Mouse (Mus musculus): ENCODE results near the gene Ptpn1. TPM values are rescaled to one million over a fixed set of nuclear protein-coding genes. Genes with fewer than 3 reads are reported as not detected.
A peak's percentile ranks its signal among the peaks of the same experiment; 100 is the strongest.

The Ptpn1 gene
- polyA plus RNA-seq, 1 experiment from 2014 or later = 49.7 TPM

DNA sequence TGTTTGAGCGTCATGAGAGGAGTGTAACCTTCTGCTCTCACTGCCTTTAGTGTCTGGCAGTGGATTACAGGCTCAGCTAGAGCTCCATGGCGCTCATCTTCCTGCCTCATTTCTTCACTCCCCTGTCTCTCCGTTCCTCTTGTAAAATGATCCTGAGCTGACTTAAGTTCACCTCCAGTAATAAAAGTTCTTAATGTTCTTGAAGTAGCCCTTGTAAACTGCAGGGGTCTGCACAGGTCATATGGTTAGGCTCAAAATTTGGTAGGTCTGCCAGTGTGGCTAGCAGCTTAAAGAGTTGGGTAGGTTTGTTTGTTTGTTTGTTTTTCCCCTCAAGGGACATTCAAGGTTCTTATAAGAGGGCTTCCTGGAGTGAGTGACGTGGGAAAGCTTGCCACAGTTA lies 7.3 kb downstream of the Ptpn1 start:
- Histone ChIP-seq H3K9me3 (ENCODE audit: control insufficient read depth, low read length) (no peaks in the 10 kb centered on the region), H3K36me3 (ENCODE audit: control insufficient read depth, insufficient read depth, low read length) (no peaks in the 10 kb centered on the region), H3K27me3 (replicated peaks; ENCODE audit: control insufficient read depth, insufficient read depth, low read length) (no peaks in the 10 kb centered on the region), H3K4me2 (ENCODE audit: low read depth, low read length) (no peak overlapping the region), H3K27ac (replicated peaks; ENCODE audit: low read depth, low read length) (no peak overlapping the region), H3K9ac (ENCODE audit: low read depth, low read length) (no peak overlapping the region), H3K4me1 (ENCODE audit: control insufficient read depth, insufficient read depth, low read length) (peaks cover 36% of the 10 kb centered on the region), H3K4me3 (ENCODE audit: low read depth, low read length) (no peak overlapping the region)
- WGBS = 49% methylated on average over 4 of the region's 4 CpGs
- DNase-seq (ENCODE audit: low spot score) = no peak
- no peak for ATAC-seq (ENCODE audit: low read depth)

DNA sequence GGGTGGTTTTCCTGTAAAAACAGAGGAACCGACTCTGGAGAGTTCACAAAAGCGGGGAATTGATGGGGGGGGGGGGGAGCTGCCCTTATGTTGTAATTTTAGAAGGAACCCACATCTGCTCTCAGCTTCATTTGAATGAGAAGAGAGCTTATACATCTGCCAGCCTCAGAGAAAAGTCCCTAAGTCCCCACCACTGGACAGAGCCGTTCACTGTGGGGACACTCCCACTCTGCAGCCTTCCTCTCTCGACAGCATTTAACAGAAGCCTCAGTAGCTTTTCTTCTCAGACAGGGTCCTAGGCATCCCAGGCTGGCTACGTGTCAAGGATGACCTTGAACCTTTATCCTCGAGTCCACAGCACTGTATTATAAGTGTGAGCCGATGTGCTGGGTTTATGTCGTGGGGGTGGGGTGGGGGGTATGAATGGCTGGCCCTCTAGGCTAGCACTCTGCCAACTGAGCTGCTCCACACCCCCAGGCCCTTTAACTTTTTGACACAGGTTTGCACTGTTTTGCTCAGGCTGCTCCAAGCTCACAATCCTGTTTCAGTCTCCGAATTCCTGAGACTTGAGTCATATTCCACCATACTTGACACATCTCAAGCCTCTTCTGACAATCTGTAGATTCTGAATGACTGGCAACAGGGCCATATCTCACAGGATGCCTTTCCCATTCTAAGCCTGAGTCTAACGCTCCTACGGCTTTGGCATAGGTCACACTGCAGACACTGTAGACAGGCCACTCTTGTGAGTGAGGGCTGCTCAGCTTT lies 8.0 kb downstream of the Ptpn1 start:
- Histone ChIP-seq H3K4me3 (ENCODE audit: low read depth, low read length) (no peak overlapping the region), H3K9me3 (ENCODE audit: control insufficient read depth, low read length) (no peaks in the 10 kb centered on the region), H3K9ac (ENCODE audit: low read depth, low read length) (no peak overlapping the region), H3K27ac (replicated peaks; ENCODE audit: low read depth, low read length) (no peak overlapping the region), H3K36me3 (ENCODE audit: control insufficient read depth, insufficient read depth, low read length) (no peaks in the 10 kb centered on the region), H3K27me3 (replicated peaks; ENCODE audit: control insufficient read depth, insufficient read depth, low read length) (no peaks in the 10 kb centered on the region), H3K4me2 (ENCODE audit: low read depth, low read length) (no peak overlapping the region), H3K4me1 (ENCODE audit: control insufficient read depth, insufficient read depth, low read length) (peaks cover 39% of the 10 kb centered on the region)
- WGBS = 59% methylated on average over 11 of the region's 11 CpGs
- ATAC-seq (ENCODE audit: low read depth) (no peak), DNase-seq (ENCODE audit: low spot score) (no peak)

DNA sequence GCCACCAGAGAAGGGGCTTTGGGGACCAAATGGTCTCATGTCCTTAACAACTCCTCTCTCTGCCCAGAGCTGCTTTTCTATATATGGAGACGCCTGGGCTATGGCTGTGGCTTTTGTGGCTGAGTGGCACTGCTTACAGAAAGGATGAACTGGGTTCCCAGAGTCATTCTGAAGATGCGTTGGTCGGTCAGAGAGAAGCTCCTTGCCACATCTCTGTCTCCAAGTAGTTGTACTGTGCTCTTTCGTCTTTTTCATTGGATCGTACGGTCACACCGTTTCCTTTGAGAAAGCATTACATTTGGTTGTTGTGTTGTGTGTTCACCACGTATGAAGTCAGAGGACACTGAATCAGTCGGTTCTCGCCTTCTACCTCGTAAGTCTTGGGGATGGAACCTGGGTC lies 8.8 kb downstream of the Ptpn1 start:
- no peaks in the 10 kb centered on the region for H3K36me3 ChIP-seq (ENCODE audit: control insufficient read depth, insufficient read depth, low read length)
- no peak overlapping the region for H3K4me2 ChIP-seq (ENCODE audit: low read depth, low read length)
- no peak overlapping the region for H3K9ac ChIP-seq (ENCODE audit: low read depth, low read length)
- peaks cover 39% of the 10 kb centered on the region for H3K4me1 ChIP-seq (ENCODE audit: control insufficient read depth, insufficient read depth, low read length)
- no peak overlapping the region for H3K27ac ChIP-seq (replicated peaks; ENCODE audit: low read depth, low read length)
- no peaks in the 10 kb centered on the region for H3K9me3 ChIP-seq (ENCODE audit: control insufficient read depth, low read length)
- DNase-seq (ENCODE audit: low spot score) (no peak), ATAC-seq (ENCODE audit: low read depth) (no peak)
- H3K4me3 ChIP-seq (ENCODE audit: low read depth, low read length) = no peak overlapping the region
- WGBS = 92% methylated on average over 11 of the region's 11 CpGs
- no peaks in the 10 kb centered on the region for H3K27me3 ChIP-seq (replicated peaks; ENCODE audit: control insufficient read depth, insufficient read depth, low read length)

DNA sequence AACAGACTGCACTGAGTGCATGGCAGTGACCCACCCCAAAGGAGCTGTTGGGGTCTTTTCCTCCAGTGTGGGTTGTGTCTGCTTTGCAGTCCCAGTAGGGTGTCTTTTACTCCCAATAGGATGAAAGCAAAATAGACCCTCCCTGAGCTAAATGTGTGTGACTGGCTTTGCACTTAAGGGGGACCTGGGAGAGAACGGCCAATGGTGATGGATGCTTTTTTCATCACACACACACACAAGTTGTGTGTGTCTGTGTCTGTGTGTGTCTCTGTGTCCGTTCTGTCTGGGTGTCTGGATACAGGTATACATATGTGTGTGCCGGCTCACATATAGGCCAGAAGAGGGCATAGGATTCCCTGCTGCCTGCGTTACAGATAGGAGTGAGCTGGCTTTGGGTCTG lies 9.5 kb downstream of the Ptpn1 start:
- DNase-seq (ENCODE audit: low spot score) (no peak), ATAC-seq (ENCODE audit: low read depth) (no peak)
- Histone ChIP-seq H3K4me3 (ENCODE audit: low read depth, low read length) (no peak overlapping the region), H3K9me3 (ENCODE audit: control insufficient read depth, low read length) (no peaks in the 10 kb centered on the region), H3K4me2 (ENCODE audit: low read depth, low read length) (no peak overlapping the region), H3K4me1 (ENCODE audit: control insufficient read depth, insufficient read depth, low read length) (peaks cover 39% of the 10 kb centered on the region), H3K27me3 (replicated peaks; ENCODE audit: control insufficient read depth, insufficient read depth, low read length) (no peaks in the 10 kb centered on the region), H3K36me3 (ENCODE audit: control insufficient read depth, insufficient read depth, low read length) (no peaks in the 10 kb centered on the region), H3K9ac (ENCODE audit: low read depth, low read length) (no peak overlapping the region), H3K27ac (replicated peaks; ENCODE audit: low read depth, low read length) (peak overlapping the region; percentile 16; the same call in 1 of the 2 replicates)
- 62% methylated on average over 4 of the region's 4 CpGs for WGBS

DNA sequence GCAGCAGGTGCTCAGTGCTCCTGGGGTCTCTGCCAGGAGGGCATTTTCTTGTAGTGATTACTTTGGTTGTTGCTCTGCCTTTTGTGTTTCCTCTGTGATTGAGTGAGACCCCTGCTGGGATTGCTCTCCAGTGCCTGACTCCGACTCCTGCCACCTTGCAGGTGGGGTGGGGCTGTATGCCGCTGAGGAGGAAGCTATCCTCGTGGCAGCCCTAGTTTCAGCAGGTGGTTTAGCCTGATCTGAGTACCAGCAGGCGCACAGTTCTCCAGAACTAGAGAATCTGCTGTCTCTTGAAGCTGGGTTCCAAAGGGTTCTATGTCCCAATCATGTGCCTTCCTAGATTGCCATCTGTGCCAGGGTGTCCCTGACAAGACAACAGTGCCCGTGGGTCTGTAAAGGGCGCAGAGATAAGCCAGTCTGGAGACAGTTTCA lies 9.9 kb downstream of the Ptpn1 start:
- Histone ChIP-seq H3K9me3 (ENCODE audit: control insufficient read depth, low read length) (no peaks in the 10 kb centered on the region), H3K27me3 (replicated peaks; ENCODE audit: control insufficient read depth, insufficient read depth, low read length) (no peaks in the 10 kb centered on the region), H3K4me3 (ENCODE audit: low read depth, low read length) (no peak overlapping the region), H3K4me1 (ENCODE audit: control insufficient read depth, insufficient read depth, low read length) (peaks cover 39% of the 10 kb centered on the region), H3K4me2 (ENCODE audit: low read depth, low read length) (no peak overlapping the region; the same call in 1 of the 2 replicates), H3K9ac (ENCODE audit: low read depth, low read length) (no peak overlapping the region), H3K36me3 (ENCODE audit: control insufficient read depth, insufficient read depth, low read length) (no peaks in the 10 kb centered on the region), H3K27ac (replicated peaks; ENCODE audit: low read depth, low read length) (peak overlapping the region; percentile 16; the same call in 1 of the 2 replicates)
- ATAC-seq (ENCODE audit: low read depth) (no peak), DNase-seq (ENCODE audit: low spot score) (no peak)
- 51% methylated on average over 6 of the region's 6 CpGs for WGBS

DNA sequence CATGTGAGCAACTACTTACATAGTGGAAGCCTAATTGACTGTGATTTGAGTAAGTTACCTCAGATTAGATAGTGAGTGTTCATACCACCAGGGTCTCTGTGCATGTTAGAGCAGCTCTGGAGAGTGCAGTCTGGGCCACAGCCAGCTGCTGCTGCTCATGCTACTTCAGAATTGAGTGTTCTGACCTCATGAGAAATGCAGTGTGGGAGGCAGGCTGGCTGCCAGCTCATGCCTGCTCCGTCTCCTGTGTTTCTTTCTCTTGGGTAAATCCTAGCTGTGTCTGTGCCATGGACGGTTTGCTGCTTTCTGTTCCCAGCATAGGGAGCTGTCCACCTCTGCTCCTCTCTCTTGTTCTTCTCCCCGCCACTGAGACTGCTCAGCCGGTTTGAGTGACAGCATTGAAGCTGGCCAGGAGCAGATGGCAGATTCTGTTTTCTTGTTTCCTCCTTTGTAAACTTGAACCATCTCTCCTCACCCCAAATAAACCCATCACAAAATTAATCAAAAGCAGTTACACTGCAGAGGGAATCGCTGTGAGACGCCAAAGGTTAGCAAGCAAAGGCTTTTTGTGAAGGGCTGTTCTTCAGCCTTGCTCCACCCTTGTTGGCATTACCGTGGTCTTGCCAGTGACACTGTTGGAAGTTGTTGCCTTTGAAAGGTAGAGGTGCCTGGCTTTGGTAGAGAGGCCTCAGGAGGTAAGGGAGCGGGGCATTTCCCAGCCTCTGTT lies 10.5 kb downstream of the Ptpn1 start:
- no peak overlapping the region for H3K4me3 ChIP-seq (ENCODE audit: low read depth, low read length)
- WGBS = 30% methylated on average over 8 of the region's 8 CpGs
- ATAC-seq (ENCODE audit: low read depth) (peak; percentile 87), DNase-seq (ENCODE audit: low spot score) (peak; percentile 86)
- H3K36me3 ChIP-seq (ENCODE audit: control insufficient read depth, insufficient read depth, low read length) = no peaks in the 10 kb centered on the region
- no peaks in the 10 kb centered on the region for H3K9me3 ChIP-seq (ENCODE audit: control insufficient read depth, low read length)
- peak overlapping the region; percentile 65 for H3K27ac ChIP-seq (replicated peaks; ENCODE audit: low read depth, low read length)
- peak overlapping the region; percentile 19; the same call in 1 of the 2 replicates for H3K4me2 ChIP-seq (ENCODE audit: low read depth, low read length)
- H3K27me3 ChIP-seq (replicated peaks; ENCODE audit: control insufficient read depth, insufficient read depth, low read length) = no peaks in the 10 kb centered on the region
- no peak overlapping the region for H3K9ac ChIP-seq (ENCODE audit: low read depth, low read length)
- peaks cover 39% of the 10 kb centered on the region for H3K4me1 ChIP-seq (ENCODE audit: control insufficient read depth, insufficient read depth, low read length)

DNA sequence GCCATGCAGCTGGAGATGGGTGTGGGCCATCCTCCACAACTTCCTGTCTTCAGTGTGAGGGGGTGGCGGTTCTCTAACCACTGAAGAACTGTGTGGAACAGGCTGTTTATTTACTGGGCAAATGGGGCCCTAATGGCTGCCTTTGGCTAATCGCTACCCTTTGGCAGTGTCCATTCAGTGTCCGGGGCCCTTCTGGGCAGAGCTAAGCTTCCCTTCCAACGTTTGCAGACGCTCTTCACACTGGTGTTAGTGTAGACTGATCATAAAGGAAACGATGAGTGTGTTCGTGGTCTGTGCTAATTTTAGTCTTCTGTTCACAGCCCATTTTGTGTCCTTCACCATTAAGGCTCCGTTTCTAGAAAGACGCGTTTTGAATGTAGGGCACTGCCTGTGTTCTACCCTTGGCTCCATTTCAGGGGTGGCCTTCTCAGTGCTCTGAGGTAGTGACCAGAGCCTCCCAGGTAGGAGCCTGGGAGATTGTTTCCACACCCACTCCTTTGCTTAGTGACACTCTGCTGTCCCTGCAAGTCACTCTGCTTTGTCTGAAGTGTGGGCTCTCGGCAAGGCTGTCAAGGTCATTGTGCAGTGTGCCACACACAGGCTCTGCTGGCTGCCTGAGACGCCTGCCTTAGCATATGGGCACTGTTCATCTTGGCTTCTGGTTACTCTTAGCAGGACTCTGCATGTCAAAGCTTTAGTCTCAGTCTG lies 11.2 kb downstream of the Ptpn1 start:
- H3K27me3 ChIP-seq (replicated peaks; ENCODE audit: control insufficient read depth, insufficient read depth, low read length) = no peaks in the 10 kb centered on the region
- no peak overlapping the region for H3K9ac ChIP-seq (ENCODE audit: low read depth, low read length)
- ATAC-seq (ENCODE audit: low read depth) (no peak), DNase-seq (ENCODE audit: low spot score) (no peak)
- H3K4me3 ChIP-seq (ENCODE audit: low read depth, low read length) = no peak overlapping the region
- peak overlapping the region; percentile 65 for H3K27ac ChIP-seq (replicated peaks; ENCODE audit: low read depth, low read length)
- H3K4me1 ChIP-seq (ENCODE audit: control insufficient read depth, insufficient read depth, low read length) = peaks cover 39% of the 10 kb centered on the region
- peak overlapping the region; percentile 19 for H3K4me2 ChIP-seq (ENCODE audit: low read depth, low read length)
- 72% methylated on average over 12 of the region's 12 CpGs for WGBS
- H3K9me3 ChIP-seq (ENCODE audit: control insufficient read depth, low read length) = no peaks in the 10 kb centered on the region
- H3K36me3 ChIP-seq (ENCODE audit: control insufficient read depth, insufficient read depth, low read length) = no peaks in the 10 kb centered on the region

DNA sequence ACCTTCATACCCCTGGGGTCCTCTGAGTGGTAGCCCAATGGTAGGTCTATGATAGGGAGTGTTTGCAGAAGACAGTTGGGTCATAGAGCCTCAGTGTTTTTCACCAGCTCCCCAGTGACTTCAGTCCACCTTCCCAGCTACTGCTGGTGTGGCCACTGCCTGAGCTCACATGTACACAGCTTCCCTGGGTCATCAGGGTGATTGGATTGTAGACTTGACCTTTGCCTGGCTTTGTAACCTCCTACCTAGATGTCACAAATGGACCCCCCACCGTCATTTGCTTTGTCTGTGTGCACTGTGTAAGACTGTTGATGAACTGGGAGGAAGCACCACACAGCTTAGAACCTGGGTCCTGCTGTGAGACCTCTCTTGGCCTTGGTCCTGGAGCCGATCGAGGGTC lies 12.3 kb downstream of the Ptpn1 start:
- Histone ChIP-seq H3K9ac (ENCODE audit: low read depth, low read length) (no peak overlapping the region), H3K36me3 (ENCODE audit: control insufficient read depth, insufficient read depth, low read length) (no peaks in the 10 kb centered on the region), H3K27ac (replicated peaks; ENCODE audit: low read depth, low read length) (no peak overlapping the region), H3K4me1 (ENCODE audit: control insufficient read depth, insufficient read depth, low read length) (peaks cover 36% of the 10 kb centered on the region), H3K4me3 (ENCODE audit: low read depth, low read length) (no peak overlapping the region), H3K9me3 (ENCODE audit: control insufficient read depth, low read length) (no peaks in the 10 kb centered on the region), H3K27me3 (replicated peaks; ENCODE audit: control insufficient read depth, insufficient read depth, low read length) (no peaks in the 10 kb centered on the region), H3K4me2 (ENCODE audit: low read depth, low read length) (no peak overlapping the region)
- ATAC-seq (ENCODE audit: low read depth) (no peak), DNase-seq (ENCODE audit: low spot score) (no peak)
- 88% methylated on average over 3 of the region's 3 CpGs for WGBS

All from embryonic facial prominence, embryonic 14.5 days (tissue).